Mouse (Mus musculus) thymus, postnatal 10 days (tissue): ENCODE measurements around the gene Vcpkmt.
"Not testable (repeated sequence)": the region's sequence is repeated elsewhere in the genome, so short reads cannot be mapped to it uniquely, and the experiment has no call there.

ENCODE experiments used
- DNase-seq, 2 experiments: peaks; one replicate each; pipeline ENCODE4 v3.0.0; 2021; ENCODE audit warnings: low spot score in 2 of 2

Gene Vcpkmt

DNA sequence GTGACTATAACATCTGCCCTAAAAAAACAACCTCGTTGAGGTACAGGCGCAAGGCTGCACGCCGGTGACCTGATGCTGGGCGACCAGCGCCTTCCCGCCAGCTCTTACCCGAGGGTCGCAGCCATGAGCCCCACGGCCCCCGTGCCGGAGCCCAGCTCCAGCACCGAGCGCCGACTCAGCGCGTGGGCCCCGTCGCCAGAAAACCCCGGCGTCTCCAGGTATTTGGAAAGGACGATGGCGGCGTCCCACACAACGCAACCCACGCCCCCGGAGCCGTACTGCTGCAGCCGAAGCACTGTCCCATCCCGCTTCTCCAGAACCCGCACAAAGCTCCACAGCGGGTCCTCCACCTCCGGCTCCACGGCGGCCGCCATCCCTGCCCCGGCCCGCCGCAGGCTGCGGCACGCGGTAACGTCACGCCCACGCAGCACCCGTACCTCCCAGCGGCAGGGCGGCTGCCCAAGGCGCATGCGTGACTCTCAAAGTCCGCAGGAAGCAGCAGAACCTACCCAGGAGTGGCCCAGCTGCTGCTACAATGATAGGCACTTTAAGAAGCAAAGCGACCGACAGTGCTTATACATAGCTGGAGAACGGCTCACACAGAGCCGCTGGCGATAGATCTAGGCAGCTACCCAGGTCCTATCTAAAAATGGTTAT, at the start of gene Vcpkmt:
Vcpkmt (minus strand) TSS at position 416 of the 657 bp plus-strand sequence.
- DNase-seq = peak; percentile 85 to 91

DNA sequence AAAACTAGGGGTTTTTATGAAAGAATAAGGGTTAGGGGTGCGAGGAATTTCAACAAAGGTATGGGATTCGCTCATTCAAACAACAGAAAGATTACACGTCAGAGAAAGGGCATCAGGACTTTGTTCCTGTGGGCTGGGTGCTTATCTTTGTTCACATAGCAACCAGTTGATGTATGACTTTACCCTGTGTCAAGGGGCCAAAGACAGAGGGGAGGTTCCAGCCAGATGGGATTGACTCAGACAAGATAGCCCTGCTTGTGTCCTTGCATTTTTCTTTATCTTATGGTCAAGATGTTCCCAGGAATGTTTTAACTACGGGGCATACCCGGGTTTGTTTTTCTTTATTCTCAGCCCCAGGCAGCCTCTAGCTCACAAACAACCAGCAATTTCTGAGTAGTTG, 35.8 kb upstream of the Vcpkmt start:
- DNase-seq = not testable (repeated sequence)

DNA sequence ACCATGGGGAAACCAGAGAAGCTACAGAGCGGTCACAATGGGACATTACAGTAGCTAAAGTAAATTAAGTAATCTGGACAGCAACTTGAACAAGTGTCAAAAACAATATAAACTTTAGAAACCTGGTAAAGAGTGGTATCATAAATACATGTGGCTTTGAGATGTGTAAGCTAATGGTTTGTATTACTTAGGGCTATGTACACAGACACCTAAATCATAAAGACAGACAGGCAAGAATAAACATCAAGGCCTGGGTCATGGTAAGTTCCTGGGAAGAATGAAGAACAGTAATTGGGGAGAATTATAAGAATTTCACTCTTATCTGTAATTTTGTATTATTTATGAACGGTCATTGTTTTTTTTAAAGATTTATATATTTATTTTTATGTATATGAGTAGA, 21.5 kb upstream of the Vcpkmt start:
- no peak for DNase-seq

DNA sequence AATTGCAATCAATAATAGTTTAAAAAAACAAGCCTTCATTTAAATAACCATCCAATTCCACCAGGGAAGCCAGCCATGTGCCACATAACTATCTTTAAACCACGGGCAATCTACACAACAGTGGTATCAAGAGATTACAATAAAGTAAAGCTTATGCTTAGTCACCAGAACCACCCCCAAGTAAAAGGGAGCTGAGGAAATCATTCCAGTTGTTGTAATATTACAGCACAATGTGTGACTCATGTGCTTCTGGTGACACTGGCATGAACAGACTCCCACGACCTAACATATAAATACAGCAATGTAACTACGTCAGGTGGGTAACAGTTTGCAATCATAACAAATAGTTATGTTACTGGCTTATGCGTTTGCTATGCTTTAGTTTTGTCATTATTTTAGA, 14.6 kb upstream of the Vcpkmt start:
- no peak for DNase-seq

DNA sequence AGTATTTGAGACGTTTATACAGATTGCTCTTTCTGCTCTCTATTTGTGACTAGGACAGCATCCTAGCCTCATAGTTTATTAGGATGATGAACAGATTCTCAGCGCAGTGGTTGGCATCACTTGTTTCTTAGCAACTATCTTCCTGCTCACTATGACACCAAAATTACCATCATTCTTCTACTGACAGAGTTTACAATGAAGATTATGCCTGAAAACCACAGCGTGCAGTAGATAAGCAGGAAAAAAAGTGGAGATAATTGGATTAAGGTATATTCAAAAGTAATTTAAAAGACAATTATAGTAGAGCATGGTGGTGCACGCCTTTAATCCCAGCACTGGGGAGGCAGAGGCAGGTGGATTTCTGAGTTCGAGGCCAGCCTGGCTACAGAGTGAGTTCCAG, 10.3 kb upstream of the Vcpkmt start:
- no peak for DNase-seq

DNA sequence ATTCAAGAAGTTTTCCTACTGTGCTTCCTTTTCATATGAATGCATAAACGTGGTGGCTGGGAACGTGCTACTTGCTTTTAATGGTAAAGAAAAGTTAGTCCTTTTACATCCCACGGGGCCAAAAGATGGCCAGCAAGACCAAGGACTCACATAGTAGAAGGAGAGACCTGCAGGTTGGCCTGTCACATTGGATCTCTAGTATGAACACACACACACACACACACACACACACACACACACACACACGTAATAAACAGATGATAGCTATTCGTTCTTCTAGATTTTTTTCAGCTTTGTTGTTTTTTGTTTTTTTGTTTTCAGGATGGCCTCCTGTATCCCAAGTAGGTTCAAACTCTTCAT, 422 bp upstream of the Vcpkmt start:
- DNase-seq = no peak

DNA sequence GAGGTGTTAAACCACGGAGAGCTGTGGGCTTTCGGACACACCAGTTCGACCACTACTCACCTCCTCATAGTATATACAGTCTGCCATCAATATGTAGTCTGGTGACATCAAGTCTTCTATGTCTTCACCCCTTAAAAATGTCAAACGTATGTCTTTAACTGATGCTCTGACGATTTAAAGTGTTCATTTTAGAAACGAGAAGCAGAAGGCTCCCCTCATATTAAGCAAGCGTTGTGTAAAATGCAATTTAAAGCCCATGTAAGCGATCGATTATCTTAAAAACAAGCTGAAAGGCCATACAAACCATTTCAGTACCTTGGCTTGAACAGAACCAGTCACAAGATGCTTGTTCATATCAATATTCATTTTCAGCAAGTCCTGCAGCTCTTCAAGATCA, 614 bp downstream of the Vcpkmt start:
- DNase-seq = no peak

DNA sequence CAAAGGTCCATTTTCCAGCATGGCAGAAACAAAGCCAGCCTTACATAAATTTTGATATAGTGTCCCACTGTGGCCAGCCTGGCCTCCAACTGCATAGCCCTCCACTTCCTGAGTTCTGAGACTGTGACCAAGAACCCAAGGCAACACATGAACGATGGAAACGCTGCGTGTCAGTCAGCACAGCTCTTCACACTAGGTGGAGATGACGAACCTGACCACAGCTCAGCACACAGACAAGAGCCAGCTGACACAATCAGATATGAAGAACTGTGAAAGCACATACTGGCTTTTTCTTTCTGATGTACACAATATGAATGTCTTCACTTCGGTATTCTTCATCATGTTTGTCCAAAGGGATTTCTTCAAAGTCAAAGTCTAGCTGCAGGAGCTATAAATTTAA, 3.2 kb downstream of the Vcpkmt start:
- DNase-seq = no peak

DNA sequence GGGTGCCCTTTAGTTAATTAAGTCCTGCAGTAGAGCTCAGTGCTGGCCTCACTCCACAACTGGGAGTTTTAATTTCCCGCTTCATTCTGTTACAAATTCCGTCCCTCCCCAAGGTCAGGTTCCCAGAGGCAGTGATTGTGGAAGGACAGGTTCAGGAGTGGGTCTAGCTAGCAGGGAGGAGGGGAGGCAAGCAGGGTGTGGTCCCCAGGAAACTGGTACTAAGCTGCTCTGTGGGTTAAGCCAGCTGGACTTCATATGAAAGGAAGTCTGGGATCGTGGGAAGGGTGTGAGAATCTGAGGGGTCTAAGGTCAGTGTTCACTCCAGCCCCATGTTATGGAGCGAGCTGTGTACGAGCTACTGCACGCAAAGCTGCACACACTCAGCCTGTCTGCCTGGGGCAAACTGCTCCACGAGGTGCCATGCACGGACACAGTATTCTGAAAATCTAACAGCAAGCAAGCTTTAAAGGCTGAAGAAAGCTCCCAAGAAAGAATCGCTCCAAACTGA, 6.7 kb downstream of the Vcpkmt start:
- no peak for DNase-seq

DNA sequence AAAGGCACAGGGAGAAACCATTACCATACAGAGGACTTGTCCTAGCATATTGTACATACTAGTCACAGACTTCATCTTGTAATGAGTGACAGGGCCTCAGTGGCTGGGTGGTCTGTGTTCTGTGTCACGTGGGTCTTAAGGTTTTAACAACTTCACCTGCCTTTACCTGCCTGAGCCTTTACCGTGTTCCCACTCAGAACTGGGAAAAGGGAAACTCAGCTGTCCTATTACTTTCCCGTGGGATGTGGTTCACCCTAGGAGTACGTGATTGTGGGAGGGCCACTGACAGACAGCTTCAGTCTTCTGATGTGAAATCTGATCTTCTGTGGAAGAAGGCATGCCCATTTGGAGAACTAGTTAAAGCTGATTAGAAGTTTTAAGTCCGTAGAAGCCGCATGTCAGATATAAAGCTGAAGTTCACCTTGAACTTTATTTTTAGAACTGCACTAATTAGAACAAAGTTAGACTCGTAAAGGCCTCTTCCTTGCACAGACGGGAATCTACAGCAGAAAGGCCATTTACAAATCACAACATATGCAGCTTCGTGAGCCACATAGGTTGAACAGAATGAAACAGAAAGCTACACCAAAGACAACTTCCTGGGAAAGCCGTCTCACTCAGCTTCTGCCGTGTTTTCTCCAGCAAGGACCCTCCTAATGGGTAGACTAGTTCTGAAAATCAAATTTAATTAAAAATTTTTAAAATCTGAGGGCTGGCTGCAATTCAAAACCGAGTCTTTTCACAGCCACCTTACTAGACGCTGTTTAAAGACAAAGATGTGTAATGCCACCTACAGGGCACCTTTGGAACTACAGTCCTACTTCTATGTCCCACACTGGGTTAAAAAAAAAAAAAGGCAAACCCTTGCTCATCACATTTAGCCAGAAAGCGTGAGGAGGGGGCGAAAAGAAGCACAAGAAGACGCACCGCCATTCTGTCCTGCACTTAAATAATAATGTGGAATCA, 8.6 kb downstream of the Vcpkmt start:
- DNase-seq = peak; percentile 69 to 86

DNA sequence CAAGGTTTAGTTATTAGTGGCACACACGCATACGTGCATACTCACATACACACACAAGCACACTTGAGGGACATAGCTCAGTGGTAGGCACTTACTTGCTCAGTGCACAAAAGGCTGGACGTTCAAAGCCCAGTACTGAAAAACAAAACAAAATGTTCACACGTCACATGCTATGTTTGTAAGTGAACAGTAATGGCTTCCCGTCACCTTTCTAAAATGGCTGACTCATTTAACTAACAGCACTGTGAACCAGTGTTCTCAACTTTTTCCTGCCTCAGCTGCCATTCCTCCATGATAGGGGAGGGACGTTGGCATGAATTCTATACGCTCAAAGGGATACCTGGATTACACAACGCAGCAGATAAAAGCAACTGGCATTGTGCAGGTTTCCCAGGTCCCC, 9.6 kb downstream of the Vcpkmt start:
- DNase-seq = no peak

DNA sequence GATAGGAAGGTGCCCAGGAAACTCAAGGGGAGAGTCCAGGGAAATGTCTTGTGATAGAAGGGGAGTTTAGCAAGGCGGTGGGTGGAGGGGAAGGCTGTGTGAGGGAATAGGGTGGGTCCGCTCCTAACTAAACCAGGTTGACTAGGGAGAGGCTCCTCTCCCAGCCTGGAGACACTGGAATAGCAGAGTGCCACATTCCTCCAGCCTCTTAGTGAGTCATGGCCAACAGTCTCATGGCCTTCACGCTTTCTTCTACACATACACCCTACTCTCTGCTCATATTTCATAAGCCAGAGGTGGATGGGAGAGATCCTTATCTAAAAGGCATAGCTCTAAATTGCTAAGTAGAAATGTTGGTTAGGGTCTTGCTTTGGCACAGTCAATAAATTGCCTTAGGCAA, 12.9 kb downstream of the Vcpkmt start:
- DNase-seq = no peak

DNA sequence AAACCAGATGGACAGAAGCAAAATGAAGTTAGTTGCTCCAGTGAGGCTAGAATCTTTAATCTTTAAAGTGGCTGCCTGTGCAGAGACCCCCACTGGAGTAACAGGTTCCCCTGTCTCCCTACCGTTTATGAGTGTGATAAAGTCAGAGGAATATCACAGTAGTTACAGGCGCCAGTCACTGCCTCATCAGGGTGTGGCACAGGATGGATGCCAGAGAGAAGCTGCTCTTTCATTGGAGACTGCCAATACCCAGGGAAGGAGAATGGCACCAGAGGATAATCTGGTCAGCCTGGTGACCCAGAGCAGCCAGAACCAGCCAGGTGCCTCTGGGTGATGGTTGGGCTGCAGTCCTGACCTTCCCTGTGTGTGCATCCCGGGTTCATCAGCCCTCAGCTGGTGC, 14.6 kb downstream of the Vcpkmt start:
- no peak for DNase-seq

DNA sequence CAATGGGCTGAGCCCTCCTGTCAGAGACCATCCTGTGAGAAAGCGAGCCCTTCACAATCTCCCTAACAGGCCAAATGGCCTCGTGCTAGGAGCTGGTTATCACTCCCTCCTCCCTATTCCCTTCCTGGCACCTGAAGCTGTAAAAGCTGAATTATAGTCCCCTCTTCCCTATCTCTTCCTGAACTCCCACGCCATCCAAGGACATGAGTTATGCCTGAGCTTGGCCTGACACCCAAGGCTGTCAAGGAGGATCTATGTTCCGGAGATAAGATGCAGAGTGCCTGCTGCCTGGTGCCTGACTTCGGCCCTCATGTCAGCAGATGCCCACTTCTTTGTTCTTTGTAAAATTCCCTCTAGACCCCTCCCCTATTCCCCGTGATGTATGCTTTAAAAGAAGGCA, 21.8 kb downstream of the Vcpkmt start:
- DNase-seq = not testable (repeated sequence)

DNA sequence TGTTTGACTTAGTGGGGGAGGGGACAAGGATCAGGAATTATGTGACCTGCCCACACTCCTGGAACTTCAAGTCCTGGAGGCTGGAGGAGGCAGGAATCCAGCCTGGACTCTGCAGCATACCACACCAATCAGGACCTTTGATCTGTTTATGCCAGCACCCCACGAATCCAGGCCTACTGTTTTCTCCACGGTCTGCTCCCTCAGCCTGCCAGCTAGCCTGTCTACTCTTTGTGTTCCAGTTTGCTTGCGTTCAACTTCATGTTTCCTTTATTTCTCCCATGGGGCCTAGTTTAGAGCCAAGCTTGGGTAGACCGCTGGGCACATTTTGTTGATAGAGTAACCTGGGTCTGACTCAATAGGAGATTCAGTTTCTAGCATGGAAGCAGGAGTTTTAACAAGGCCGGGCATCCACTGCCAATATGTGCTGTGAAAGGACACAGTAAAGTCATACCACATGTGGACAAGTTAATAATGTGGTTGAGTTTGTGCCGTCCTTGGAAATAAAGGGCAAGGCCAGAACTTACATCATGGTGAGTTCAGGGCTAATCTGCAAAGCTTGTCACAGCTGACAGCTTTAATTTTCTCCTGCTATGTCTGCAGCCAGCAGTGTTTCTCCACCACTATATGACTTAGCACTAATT, 26.5 kb downstream of the Vcpkmt start:
- no peak for DNase-seq

DNA sequence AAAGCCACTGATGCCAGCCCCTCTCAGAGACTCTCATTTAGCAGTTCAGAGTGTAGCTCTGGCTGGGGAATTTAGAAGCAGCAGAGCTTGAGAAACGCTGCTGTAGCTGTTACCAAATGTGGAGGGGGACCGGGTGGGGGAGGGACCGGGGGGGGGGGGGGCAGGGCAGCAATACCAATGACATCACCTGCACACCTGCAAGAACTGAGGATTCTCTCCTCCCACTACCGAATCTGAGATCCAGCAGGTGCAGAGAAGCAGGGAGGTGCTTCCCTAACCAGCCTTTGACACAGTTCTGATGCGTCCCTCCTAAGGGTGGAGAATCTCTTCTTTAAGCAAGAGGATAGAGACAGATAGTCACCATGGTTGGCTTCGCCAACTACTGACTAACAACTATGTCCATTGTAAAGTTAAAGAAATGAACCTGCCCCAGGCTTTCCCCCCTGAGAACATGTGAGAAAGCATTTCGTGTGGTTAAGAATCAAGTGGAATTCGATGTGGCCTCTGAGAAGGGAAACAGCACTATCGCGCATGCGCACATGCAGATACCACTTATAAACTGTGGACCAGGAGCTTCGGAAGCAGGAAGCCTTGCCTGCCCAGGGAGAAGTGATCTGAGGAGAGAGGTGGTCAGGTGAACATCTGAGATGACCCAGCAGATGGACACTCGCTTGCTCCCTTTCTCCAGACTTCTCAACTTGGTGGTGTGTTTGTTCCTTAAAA, 37.2 kb downstream of the Vcpkmt start:
- DNase-seq = no peak

DNA sequence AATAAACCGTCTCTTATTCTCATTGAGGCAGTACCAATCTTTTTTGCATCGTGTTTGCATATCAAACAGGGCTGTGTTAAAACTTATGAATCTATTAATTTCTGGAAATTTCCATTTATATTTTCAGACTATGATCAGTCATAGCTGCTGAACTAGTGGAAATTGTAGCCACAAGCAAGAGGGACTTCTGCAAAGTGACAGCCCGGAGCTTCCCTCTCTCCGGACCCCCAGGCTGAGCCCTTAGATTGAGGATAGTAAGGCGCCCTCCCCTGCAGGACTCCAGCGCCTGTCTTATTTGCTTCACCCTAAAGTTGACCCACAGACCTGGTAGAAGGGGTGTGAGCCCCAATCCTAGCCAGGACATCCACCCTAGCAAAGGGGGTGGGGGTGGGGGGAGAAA, 37.8 kb downstream of the Vcpkmt start:
- no peak for DNase-seq

DNA sequence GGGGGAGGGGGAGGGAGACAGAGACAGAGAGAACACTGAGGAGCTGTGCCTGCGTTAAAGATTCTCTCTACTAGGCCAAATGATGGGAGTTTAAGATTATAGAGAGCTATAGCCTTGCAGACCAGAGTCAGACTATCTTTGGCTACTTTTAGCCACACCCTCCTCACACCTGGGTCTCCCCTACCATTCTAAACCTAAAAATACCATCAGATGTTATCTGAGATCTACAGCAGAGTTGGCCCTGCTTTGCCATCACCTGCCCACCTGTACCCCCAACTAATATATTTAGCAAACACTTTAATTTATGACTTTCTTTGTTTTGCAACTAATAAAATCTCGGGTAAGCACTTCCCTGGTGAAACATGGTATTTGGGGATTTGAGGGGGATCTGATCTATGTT, 38.3 kb downstream of the Vcpkmt start:
- DNase-seq = no peak

DNA sequence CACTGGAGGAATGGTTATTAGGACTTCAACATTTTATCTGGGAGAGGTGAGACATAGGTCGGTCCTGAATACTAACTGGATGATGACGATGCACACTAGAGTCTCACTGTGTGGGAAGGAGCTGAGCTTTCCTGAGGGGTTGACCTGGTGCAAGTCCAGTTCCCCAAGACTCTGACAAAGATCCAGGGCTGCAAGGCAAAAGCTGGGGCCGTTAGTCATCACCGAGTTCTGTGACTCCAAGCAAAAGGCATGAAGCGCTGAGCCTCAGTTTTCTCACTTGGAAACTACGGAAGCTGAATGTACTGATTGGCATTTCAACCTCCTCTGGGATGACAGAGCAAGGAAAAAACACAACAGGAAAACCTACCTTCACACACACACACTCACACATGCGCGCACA, 40.5 kb downstream of the Vcpkmt start:
- no peak for DNase-seq

DNA sequence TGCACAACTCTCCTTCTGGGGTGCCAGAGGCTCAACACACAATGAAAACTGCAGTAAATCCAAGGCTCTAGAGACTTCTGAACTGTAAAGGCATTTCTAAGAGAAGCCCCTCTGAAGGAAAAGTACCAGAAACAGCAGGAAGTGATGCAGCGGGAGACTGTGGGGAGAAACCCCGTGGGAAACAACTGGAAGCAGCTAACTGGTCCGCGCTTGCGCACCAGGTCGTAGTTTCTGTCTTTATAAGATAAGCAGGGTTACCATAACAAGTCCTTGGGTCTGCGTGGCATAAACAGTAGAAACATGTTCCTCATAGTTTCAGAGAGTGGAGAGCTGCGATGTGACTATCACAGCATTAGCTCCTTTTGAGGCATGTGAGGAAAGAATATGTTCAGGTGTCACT, 41.2 kb downstream of the Vcpkmt start:
- no peak for DNase-seq

DNA sequence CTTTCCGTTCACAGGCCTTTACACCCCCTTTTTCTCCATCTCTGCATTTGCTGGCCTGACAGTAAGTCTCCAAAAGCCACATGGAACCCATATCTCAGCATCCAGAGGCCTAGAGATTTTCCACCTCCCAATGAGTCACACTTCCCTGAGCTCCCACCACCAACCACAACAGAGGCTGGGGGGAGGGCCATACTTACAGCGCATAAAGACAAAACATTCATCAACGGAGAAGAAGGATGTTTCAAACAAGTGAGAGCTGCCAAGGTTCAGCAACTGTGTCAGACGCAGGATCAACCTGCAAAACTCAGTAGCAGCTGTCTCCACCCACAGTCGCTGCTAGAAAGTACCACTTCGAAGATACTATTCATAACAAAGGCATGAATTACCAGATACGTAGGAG, 43.5 kb downstream of the Vcpkmt start:
- peak in 1 of 2 experiments; percentile 37 for DNase-seq
